Mouse (Mus musculus) mouse embryonic stem cell (cell line): ENCODE data around the gene Hivep2.

Experiments used
- in situ Hi-C, 2 experiments: fragments of 300-500 bp; cut with MboI; formaldehyde crosslinking; loops; 1 replicate in 1 of 2; 3 replicates in 1 of 2; pipeline ENCODE4 v1.14.3; 2019 to 2020; ENCODE audit warnings: low sequenced_read_pairs in 2 of 2, low pct_unique_long_range_greater_than_20kb in 1 of 2, mixed read lengths in 1 of 2; ENCODE audit not compliant: unreplicated experiment in 1 of 2

Gene Hivep2

DNA sequence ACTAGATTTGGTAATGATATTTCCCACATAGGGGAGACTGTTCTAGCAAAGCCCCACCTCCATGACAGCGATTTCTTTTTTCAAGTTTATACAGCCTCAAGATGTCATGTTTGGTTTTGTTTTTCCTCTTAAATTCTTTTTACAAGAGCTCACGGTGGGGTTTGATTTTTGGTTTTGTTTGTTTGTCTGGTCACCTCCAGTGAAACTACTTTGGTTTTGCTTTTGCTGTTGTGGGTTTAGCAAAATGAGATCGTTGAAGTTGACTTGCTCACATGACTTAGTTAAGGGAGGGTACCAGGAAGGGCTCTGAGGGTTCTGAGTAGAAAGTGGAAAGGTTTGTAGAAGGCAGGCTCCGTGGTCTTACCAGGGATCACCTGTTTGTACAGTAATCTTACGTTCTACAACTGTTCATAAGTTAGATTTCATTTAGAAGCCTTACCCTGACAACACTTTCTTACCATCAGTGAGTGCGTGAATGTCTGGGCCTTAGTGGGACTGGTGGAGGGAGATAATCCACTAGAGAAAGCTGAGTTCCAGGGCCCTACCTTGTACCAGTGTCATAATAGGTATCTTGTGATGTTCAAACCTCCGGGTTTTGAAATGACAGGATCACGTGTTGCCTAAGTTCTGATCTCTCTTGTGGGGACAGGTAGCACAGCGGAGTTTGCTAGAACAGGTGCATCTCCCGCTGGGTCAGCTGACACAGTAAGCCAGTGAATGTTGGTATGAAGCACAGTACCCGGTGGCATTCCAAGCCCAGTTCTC is 92.1 kb downstream of the Hivep2 start:
- in situ Hi-C loops: no loop called here

DNA sequence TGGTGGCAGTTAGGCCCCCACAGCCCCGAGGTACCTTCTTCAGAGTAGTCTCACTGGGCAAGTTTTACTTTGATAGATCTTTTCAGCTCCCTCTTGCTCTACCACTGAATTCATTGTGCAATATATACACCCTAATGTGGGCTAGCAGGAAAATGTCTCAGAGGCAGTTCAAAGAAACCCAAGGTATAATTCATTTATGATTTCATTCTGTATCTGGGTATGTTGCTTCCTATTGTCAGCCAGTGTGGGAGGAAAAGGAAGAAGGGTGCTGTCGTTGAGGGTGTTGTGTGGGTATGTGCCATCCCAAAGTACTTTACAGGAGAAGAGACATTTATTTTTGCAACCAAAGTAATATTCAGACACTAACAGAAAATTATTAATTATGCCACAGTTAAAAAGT is 92.9 kb downstream of the Hivep2 start:
- in situ Hi-C loops: no loop called here

DNA sequence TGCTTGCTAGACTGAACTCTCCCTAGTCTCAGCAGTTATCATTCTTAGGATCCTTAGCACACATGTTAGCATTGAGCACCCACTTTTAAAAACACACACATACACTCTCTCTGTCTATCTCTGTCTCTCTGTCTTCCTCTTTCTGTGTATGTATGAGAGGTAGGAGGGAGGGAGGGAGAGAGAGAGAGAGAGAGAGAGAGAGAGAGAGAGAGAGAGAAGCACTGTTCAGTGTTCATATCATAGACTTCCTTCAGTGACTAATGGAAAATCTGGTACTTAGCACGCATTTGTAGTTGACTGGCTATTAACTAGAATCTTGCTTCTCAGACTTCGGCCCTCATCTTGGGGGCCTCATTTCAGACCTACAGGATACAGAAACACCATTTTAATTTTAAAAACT is 93.7 kb downstream of the Hivep2 start:
- in situ Hi-C loops: no loop called here

DNA sequence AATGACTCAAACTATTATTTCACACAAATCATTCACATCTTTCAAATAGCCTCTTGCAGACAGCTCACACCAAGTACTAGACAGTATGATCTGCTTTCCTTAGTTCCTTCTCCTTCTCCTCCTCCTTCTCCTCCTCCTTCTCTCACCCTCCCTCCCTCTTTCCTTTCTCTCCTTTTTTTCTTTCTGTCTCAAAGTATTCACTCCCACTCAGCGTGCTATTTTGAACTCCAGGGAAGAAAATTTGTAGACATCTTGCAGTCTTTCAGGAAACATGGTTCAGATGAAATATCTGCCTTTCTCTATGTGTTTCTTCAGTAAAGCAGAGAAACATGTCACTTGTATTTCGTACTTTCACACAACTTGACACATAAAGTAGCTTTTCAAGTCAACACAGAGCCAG is 94.4 kb downstream of the Hivep2 start:
- in situ Hi-C loops: no loop called here

DNA sequence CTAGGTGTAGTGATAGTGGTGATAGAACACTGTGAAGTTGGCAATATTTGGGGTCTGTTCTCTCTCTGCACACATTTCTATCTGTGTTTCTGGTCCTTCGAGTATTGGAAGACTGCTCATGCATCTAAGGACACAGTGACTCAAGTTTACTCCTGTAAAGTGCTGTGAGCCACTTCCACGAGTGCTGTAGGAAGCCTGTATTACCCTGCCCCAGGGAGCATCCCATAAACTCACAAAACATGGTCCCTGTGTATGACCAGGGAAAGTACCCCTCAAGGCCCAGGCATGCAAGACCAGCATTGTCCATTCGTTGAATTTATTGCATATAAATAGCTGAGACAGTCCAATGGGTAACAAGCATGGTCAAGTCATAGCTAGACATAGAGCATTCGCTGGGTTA is 97.4 kb downstream of the Hivep2 start:
- in situ Hi-C loops: no loop called here

DNA sequence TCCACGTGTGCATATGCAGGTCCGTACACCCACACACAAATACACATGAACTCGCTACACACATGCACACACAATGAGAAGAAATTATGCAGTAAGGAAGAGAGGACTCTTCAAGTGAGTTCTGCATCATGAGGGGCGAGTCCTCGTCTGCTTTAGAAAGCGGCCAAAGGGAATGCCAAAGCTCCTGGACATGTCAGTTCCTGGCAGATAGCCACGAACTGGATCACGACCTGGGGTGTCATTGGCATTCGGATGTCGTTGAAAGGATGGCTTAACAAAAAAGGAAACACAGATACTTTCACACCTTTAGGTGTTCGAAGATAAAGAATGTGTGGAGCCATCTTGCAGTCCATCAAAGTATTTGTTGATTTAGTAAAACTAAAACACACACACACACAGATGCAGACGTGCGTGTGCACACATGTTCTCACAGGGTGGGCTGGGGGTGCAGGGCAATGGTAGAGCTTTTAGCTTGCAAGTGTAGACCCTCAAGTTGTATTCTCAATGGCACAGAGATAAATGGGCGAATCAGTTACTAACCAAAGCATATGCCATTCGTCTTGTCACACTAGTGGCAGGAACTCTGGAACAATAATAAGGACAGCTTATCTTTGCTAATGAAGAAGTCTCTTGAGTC is 99.0 kb downstream of the Hivep2 start:
- in situ Hi-C loops: no loop called here

DNA sequence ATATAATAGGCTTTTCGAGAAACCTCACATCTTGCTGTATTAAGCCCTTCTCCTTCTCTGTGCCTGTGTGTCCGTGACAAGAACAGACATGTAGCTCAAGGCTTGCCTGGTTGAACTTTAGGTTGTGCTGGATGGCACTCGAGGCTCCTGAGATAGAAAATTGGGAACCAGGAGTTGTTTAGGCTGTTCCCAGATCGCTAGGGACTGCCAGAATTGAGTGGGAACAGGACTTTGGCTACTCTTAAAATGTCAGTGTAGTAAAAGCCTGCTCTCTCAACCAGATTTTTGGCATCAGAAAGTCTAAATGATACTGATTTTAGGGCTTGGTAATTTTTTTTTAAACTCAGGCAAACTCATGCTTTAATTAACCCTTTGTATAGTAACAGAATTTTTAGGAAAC is 101.9 kb downstream of the Hivep2 start:
- in situ Hi-C loops: no loop called here

DNA sequence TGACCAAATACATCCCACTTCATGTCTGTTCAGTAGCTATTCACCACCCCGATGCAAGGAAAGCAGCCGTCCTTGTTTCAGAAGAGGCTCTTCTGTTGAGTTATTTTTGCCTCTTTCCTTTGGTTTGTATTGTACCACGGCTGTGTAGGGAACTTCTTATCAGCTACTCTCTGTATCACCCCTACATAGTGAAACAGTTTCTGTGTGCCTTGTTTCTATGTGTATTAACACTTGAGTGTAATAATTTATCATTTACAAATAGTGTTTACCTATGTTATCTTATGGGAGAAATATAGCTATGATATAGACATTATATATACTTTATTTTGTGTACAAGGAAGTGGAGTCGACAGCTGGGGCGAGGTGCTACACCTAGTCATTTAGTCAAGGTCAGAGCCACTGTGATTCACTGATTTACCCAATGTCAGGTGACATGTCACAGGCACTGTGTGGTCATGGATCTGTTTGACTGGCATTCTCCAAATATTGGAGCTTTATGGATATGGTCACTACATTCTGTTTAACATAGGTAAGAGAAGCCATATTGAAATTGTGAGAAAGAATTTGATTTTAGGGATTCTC is 104.7 kb downstream of the Hivep2 start:
- in situ Hi-C loops: no loop called here

DNA sequence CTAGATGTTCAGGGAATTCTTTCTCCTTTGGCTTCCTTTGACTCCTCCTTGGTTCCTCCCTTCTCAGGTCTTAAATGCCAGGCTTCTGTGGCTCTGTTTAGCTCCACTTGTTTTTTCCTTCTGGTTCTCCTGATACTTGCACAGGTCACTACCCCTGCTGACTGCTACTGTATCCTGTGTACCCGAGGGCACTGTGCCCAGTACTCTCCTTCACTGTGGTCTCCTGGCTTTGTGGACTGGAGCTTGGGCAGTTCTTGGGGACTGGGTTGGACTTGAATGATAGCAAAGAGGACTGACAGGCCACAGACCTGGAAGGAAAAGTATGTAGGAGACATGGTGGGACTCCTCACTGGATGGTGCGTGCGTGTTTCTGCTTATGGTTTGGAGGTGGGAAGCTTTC is 106.6 kb downstream of the Hivep2 start:
- in situ Hi-C loops: no loop called here

DNA sequence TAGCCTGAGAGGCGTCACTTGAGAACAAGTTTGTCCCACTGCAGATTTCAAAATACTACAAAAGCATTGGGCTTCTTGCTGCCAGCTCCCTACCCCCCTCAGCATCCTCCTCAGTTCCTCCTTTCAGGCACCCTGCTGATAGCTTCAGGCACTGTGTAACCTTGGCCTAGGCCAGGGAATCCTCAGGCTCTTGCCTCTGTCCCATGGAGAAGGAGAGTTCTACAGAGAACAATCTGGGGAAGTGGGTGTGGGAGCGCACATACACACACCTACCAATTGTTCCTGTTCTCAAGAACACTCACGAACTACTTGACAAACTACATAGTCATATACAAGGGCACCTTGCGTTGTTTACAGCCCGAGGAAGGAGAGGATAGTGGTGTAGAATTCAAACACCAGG is 109.9 kb downstream of the Hivep2 start:
- in situ Hi-C loops: no loop called here

DNA sequence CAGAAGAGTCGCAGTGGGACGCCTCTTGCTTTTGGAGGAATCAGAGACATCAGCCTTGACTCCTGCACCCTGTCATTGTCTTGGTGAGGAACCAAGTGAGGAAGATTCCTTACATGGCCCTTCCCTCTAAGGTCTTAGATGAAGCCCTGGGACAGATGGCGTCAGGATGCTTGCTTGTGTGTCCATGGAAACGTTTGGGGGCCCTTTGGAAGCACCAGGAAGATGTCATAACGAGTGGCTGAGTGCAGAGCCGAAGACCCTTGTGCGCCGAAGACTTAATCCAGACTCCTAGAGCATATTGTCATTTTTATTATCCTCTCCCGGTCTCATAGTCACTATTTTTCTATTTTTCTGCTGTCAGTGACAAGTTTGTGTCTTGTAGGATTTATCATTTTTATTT is 111.0 kb downstream of the Hivep2 start:
- in situ Hi-C loops: no loop called here

DNA sequence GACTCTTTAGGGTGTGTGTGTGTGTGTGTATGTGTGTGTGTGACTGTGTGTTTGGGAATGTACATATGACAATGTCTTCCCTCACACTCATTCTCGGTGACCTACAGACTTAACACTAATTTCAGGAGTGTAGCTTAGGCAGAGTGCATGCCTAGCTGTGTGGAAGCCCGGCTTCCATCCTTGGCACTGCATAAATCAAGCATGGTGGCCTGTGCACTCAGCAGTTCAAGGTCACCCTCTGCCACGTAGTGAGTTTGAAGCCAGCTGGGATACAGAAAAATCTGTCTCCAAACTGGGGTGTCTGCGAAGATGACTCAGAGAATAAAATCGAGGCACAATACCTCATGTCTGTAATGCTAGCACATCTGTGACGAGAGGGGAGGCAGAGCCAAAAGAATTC is 115.0 kb downstream of the Hivep2 start:
- in situ Hi-C loops: no loop called here

DNA sequence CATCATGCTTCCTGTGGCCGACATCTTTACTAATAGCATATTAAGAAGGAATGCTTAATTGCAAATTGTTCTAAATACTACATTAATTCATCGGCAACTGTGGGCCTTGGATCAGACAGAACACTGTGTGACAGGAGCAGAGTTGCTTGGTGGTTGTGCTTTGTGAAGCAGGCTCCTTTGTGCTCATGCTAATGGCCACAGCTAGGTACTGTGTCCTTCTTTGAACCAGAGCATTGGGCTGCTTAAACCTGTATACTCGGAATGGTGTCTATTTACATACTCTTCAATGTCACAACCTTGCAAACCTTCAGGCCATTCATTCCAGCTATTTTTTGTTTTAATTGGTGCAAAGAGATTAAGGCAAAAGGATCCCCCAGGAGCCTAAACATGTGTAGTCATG is 115.9 kb downstream of the Hivep2 start:
- in situ Hi-C loops: no loop called here

DNA sequence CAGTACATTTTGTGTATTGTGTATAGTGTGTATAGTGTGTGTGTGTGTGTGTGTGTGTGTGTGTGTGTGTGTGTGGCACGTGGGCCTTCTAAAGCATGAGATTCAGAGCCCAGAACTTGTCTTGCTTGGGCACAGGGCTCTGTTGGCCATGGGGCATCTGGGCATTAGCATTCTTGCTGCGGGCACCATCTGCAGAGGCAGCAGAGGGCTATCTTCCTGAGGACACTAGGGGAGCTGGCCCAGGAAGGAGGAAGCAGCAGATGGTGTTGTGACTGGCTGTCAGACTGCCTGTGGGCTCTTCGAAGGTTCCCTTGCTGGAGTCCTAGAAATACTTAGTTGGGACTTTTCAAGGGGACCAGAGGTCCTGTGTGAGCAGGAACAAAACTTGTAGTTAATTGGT is 116.4 kb downstream of the Hivep2 start:
- in situ Hi-C loops: no loop called here

DNA sequence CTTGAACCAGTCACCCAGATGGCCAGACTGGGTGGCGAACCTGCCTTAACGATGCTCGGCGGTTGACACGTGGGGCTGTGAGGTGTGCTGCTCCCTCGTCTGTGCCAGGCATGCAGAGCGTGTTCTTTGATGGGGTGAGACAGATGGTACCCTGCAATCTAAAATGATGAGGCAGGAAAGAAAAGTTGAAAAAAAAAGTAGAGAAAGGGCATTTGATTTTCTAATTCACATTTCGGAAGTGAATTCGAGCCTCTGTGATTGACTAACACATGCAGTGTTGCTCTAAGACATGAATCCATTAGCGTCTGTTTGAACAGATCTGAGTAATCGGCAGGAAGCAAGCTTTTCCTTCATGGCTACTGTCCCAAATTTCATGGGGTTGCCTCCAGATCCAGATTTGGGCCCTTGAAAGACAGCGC is 119.4 kb downstream of the Hivep2 start:
- in situ Hi-C loops: no loop called here

DNA sequence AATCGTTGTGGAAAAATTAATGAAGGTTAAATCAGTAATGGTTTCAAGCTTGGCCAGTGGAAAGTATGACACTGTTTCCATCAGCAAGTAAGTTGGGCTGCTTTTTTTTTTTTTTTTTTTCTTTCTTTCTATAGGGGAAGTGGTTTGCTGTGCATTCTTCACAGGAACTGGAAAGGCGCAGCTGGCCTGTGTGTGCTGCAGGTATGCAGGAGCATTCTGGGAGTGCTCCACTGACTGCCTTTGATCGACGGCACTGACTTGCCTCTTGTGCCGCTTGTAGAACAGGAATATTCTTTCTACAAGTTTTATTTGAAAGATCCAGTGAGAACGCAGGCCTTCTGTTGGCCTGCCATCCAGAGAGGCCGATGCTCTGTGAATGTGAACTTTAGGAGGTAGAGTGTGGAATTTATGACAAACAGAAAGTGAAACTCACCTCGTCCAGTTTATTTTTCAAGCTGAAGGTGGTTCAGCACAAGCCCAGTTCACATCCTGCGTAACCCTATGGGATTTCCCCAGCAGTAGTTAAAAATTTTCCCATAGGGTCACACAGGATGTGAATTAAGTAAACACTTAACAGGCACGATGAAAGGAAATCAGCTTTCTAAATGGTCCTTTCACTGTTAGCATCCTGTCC is 120.1 kb downstream of the Hivep2 start:
- in situ Hi-C loops: no loop called here

DNA sequence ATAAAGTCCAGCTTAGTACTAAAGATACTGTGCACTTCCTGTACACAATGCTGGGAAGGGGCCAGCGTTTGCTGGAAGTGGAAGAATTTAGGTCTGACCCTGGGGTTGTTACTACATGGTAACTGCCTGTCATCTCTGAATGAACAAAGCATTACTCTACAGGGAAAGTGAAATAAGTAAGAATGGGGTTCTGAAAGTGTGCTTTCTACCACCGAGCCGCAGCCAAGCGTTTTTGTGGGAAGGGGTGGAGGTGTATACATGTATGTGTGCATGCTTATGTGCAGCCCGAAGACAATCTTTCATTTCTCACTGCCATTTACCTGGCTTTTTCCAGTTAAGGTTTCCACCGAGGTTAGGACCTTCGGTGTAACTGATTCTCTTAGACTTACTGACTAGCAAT is 121.4 kb downstream of the Hivep2 start:
- in situ Hi-C loops: no loop called here

DNA sequence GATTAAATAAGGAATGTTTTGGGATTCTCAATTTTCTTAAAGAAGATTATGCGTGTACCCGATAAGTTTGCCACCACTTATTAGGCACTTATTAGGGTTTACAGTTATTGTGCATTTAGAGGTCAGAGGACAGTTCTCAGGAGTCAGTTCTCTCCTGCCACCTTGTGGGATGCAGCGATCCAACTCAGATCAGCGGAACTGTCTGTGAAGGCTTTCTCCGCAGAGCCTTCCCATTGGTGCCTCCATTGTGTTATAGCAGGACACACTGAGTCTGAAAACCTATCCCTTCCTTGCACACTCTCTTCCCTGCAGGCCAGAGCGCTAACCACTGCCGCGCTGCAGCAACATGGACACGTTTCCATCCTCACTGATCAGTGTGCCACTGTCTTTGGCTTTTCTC is 123.6 kb downstream of the Hivep2 start:
- in situ Hi-C loops: no loop called here

DNA sequence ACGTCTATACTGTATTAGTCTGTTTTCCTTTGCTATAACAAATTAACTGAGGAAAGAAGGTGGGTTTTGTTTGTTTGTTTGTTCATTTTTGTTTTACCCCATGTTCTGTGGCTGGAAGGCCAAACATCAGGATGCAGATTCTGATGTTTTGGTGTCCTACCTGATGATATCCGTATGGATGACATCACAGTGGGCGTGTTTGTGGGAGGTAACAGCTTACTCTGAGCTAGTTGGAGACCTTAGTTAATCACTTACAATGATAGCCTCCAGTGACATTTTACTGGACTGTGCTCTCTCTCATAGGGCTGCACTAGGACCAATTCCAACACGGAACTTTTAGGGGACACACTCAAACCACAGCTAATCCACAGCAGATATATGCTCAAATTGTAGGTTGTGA is 128.2 kb downstream of the Hivep2 start:
- in situ Hi-C loops: no loop called here

DNA sequence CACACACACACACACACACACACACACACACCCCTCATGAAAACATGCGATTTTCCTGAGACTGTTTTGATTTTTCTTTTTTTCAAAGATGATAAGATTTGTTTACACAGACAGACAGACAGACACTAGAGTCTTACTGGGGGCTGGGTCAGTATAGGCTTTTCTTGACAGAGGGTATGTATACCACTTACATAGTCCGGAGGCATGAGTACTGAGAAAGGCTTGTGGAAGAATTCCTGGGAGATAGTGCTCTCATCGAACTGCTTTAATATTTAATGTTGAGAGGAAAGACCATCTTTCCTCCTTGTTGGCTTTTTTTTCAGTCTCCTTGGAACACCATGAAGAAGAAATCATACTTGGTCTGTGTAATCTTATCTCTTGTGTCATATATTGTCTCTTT is 130.2 kb downstream of the Hivep2 start:
- in situ Hi-C loops: no loop called here
